Mouse (Mus musculus): ENCODE measurements at regions not wholly inside any gene's neighbourhood (a gene's known extent, or its start where the extent isn't known, plus 50 kb on each side); places are given as distances from the start of the nearest gene placed in this dataset.

DNA sequence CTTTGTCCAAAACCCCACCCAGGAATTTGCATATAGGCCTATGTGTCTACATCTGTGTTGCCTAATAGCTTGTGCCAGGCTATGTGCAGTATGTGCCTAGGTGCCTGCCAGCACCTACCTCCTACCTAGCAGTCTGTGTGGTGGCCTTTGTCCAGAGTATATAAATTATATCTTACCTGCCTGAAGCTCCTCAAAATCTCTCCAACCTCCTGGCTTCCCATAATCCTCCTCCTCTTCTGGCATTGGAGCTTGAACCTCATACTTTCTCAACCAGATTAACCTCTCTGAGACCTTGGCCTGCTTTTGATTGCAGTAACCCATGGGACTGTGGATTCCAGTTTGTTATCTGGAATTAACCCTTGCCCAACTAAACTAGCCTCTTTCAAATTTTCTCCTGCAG, 440.8 kb upstream of the Acvr2a start:
- ChIA-PET CTCF (no interaction called here), POLR2A (no interaction called here)
- in situ Hi-C loops (cut with MboI; ENCODE audit: low pct_unique_long_range_greater_than_20kb) = no loop called here

DNA sequence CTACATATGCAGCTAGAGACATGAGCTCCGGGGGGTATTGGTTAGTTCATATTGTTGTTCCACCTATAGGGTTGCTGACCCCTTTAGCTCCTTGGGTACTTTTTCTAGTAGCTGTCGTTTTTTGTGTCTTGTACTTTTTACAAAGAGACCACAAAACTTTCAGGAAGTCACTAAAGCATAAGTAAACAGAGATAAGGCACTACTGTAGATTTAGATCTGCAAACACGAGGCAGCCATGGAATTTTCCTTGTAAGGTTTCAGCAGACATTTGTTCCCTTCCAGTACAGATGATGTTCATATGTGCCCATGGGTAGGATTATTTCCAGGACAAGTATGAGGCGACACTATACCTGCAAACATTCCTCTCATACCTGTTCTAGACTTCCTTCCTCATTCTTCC, 439.6 kb upstream of the Acvr2a start:
- POLR2A ChIA-PET = no interaction called here

More for the DNA sequence above, 440.8 kb upstream of the Acvr2a start:
- DNase-seq (ENCODE audit: low read depth, low spot score) (no peak), ATAC-seq (no peak)
- H3K27me3 ChIP-seq = no peaks in the 10 kb centered on the region
- TF ChIP-seq CTCF (IDR thresholded peaks at IDR 0.05) = no peak

DNA sequence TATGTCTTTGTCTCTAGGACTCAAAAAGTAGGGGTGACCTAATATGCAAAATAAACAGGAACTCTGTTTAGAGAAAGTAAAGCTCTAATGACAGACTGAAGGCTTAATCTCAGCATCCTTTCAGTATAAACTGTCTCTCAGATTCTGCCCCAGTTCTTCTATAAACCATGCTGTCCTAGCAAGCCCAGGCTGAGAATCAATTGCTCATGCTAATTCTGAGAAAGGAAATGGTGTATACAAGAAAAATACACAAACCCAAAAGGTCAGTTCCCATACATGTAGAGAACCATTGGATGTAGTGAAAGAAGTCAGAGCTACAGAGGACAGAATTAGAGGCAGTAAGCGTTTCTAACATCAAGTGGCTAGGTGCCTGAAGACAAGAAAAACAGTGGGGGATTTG, 435.7 kb upstream of the Acvr2a start:
- POLR2A ChIA-PET = no interaction called here
- in situ Hi-C loops (cut with MboI; ENCODE audit: low pct_unique_long_range_greater_than_20kb) = no loop called here
- no peaks in the 10 kb centered on the region for H3K27me3 ChIP-seq
- ATAC-seq (no peak), DNase-seq (ENCODE audit: low read depth, low spot score) (no peak)
- CTCF ChIA-PET = no interaction called here
- no peak for TF ChIP-seq CTCF (IDR thresholded peaks at IDR 0.05)

More for the DNA sequence above, 439.6 kb upstream of the Acvr2a start:
- CTCF ChIA-PET = interaction anchor here (1.1 kb wide), 1 partner anchor 9 kb away, joined by 4 read pairs; no protein-coding TSS in a partner anchor
- ATAC-seq = no peak
- no peak for DNase-seq (ENCODE audit: low read depth, low spot score)
- in situ Hi-C loops (cut with MboI; ENCODE audit: low pct_unique_long_range_greater_than_20kb) = no loop called here
- TF ChIP-seq CTCF (IDR thresholded peaks at IDR 0.05) = no peak
- H3K27me3 ChIP-seq = no peaks in the 10 kb centered on the region

DNA sequence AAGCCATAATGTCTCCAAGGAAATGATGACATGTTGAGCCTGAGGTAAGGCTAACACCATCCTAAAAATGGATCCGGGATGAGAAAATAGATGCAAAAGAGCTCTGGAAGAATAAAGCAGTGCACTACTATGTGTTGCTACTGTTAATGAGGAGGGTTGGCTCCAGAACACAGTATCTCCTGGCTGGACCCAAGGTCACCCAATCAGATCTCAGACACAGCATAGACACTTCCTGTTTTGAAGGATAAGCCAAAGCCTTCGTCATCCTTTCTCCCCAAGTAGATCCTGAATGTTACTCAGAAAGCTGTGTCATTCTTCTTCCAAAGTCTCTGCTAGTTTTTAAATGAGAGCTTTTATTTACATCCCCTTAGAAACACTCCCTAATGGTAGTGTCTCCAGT, 435.2 kb upstream of the Acvr2a start:
- TF ChIP-seq CTCF (IDR thresholded peaks at IDR 0.05) = no peak
- no peaks in the 10 kb centered on the region for H3K27me3 ChIP-seq
- ATAC-seq (no peak), DNase-seq (ENCODE audit: low read depth, low spot score) (no peak)
- POLR2A ChIA-PET = no interaction called here
- in situ Hi-C loops (cut with MboI; ENCODE audit: low pct_unique_long_range_greater_than_20kb) = no loop called here
- CTCF ChIA-PET = no interaction called here

DNA sequence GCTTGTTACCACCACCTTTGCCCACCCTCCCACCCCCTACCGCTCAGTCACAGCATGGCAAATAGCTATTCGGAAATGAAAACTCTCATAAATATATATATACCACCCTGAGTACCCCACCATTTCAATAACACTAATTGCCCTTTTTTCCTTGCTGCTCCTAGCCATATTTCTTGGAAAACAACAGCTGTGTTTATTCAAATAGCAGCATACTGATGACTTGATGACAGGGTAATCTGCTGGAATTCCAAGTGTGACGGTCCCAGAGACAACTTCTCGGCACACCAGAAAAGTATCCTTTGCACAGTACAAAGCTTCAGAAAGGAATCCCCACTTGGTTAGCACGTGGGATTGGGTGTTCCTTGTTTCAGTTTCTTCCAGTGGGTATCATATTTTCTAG, 433.8 kb upstream of the Acvr2a start:
- ATAC-seq (no peak), DNase-seq (ENCODE audit: low read depth, low spot score) (no peak)
- no peak for TF ChIP-seq CTCF (IDR thresholded peaks at IDR 0.05)
- CTCF ChIA-PET = no interaction called here
- POLR2A ChIA-PET = no interaction called here
- H3K27me3 ChIP-seq = no peaks in the 10 kb centered on the region
- in situ Hi-C loops (cut with MboI; ENCODE audit: low pct_unique_long_range_greater_than_20kb) = no loop called here

DNA sequence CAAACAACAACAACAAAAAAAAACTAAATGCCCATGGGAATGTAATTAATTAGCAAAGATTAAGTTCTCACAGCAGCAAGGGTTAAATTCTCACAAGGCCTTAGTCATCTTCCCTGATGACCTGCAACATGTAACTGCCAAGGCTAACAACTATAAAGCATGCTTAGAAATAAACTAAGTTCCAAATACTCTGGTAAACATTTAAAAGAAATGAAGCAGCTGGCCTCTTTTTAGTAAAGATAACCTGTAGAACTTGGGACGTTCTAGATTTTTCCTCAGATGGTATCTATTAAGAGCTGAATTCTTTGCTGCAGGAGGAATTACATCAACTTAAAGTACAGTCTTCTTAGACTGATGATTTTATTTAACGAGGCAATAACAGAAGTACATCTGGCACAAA, 433.1 kb upstream of the Acvr2a start:
- POLR2A ChIA-PET = no interaction called here
- H3K27me3 ChIP-seq = no peaks in the 10 kb centered on the region
- no peak for DNase-seq (ENCODE audit: low read depth, low spot score)
- no peak for TF ChIP-seq CTCF (IDR thresholded peaks at IDR 0.05)
- CTCF ChIA-PET = no interaction called here
- no peak for ATAC-seq
- in situ Hi-C loops (cut with MboI; ENCODE audit: low pct_unique_long_range_greater_than_20kb) = no loop called here

DNA sequence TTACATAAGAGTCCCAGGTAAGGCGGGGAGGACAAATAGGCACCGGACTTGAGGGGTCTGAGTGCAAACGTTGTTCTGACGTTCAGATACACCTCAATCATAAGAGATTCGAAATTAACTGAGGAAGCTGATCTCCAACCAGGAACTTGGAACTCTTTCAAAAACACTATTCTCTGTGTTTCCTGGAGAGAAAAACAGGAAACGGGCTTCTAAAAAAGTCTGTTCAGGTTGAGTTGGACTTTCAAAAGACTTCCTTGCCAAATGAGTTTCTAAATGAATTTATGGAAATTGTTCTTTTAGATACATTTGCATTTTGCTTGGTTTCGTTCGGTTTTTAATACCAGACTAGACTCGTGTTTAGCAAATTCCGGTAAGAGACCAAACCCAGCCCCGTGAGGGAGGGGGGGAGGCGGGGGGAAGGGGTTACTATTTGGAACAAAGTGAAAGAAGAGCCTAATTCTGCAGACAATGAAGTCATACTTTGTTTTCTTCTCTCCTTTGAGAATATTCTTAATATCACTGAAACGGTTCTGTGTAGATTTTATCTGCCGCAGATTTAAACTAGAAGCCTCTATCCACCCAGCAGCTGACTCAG, 432.3 kb upstream of the Acvr2a start:
- DNase-seq (ENCODE audit: low read depth, low spot score) (no peak), ATAC-seq (no peak)
- CTCF ChIA-PET = no interaction called here
- H3K27me3 ChIP-seq = no peaks in the 10 kb centered on the region
- no peak for TF ChIP-seq CTCF (IDR thresholded peaks at IDR 0.05)
- in situ Hi-C loops (cut with MboI; ENCODE audit: low pct_unique_long_range_greater_than_20kb) = no loop called here
- POLR2A ChIA-PET = no interaction called here

DNA sequence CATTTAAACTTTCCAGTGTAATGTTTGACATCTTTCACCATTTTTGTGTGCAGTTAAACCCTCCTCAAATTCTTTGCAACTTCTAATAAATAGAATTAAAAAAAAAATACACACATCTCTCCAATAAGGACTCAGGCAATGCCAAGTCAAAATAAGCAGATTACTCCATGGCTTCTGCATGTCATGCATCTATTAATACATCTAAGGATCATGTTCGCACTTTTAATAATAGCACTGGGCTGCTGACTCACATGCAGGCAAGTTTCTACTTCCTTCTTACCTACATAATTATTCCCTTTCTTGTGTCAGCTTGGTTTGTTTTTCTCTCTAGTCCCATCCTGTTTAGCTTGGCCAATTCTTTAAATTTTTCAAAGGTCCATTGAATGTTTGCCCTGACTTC, 415.4 kb upstream of the Acvr2a start:
- no peak for TF ChIP-seq CTCF (IDR thresholded peaks at IDR 0.05)
- POLR2A ChIA-PET = no interaction called here

DNA sequence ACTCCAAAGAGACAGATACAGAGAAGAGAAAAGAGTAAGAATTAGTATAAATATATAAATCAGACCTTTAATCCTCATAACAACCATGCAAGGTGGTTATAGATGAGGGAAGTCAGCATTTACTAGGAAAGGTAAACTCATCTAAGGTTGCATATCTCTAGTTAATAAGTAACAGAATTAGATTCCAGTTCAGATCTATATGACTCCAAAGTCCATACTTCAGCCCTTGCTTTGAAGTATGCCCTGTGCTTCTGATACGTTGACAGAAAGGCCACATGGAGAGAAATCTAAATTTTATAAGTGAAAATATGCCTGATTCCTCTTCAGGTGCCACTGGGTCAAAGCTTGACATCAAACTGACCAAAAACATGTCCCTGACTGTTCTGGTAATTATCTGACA, 414.7 kb upstream of the Acvr2a start:
- ChIA-PET POLR2A (no interaction called here), CTCF (no interaction called here)
- DNase-seq (ENCODE audit: low read depth, low spot score) = no peak
- in situ Hi-C loops (cut with MboI; ENCODE audit: low pct_unique_long_range_greater_than_20kb) = no loop called here
- TF ChIP-seq CTCF (IDR thresholded peaks at IDR 0.05) = no peak
- H3K27me3 ChIP-seq = no peaks in the 10 kb centered on the region
- ATAC-seq = no peak

More for the DNA sequence above, 415.4 kb upstream of the Acvr2a start:
- H3K27me3 ChIP-seq = no peaks in the 10 kb centered on the region
- CTCF ChIA-PET = no interaction called here
- in situ Hi-C loops (cut with MboI; ENCODE audit: low pct_unique_long_range_greater_than_20kb) = no loop called here
- DNase-seq (ENCODE audit: low read depth, low spot score) = no peak
- ATAC-seq = no peak

DNA sequence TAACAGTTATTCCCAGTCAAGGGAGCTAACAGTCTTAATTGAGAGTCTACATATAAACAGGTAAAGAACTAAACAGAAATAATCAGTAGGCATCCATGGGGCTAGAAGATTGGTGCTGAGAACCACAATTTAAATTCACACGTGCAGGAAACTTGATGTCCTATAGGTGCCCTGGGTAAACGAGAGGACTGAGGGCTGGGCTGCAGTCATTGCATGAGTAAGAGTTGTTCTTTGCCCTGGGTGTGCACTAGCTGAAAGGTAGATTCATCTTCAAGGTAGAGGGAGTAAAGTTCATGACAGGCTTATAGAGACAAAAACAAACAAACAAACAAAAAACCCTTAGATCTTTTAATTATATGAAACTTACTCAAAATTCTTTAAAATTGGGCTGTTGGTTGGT, 411.1 kb upstream of the Acvr2a start:
- ATAC-seq (no peak), DNase-seq (ENCODE audit: low read depth, low spot score) (no peak)
- ChIA-PET CTCF (no interaction called here), POLR2A (interaction anchor here (0.6 kb wide), 1 partner anchor 75 kb away, joined by 3 read pairs; no protein-coding TSS in a partner anchor)
- no peaks in the 10 kb centered on the region for H3K27me3 ChIP-seq
- in situ Hi-C loops (cut with MboI; ENCODE audit: low pct_unique_long_range_greater_than_20kb) = no loop called here
- no peak for TF ChIP-seq CTCF (IDR thresholded peaks at IDR 0.05)

DNA sequence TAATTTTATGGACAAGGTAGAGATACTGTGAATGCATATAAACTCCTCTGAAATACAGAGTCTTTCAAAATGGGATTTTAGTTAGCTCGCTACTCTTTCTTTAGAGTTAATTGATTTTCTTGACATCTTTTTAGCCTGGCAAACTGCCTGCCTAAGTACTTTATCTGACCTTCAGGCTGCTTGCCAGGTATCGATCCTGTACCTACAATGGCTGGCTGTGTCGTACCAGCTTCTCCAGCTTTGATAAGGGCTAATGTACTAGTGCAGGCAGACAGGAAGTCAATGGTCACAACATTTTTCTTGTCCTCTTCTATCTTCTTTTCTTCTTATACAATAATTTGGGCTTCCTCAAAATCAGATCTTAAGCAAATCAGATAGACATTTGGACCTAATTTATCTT, 409.4 kb upstream of the Acvr2a start:
- TF ChIP-seq CTCF (IDR thresholded peaks at IDR 0.05) = no peak
- no peaks in the 10 kb centered on the region for H3K27me3 ChIP-seq
- ChIA-PET CTCF (no interaction called here), POLR2A (no interaction called here)
- DNase-seq (ENCODE audit: low read depth, low spot score) = no peak
- ATAC-seq = no peak
- in situ Hi-C loops (cut with MboI; ENCODE audit: low pct_unique_long_range_greater_than_20kb) = no loop called here

DNA sequence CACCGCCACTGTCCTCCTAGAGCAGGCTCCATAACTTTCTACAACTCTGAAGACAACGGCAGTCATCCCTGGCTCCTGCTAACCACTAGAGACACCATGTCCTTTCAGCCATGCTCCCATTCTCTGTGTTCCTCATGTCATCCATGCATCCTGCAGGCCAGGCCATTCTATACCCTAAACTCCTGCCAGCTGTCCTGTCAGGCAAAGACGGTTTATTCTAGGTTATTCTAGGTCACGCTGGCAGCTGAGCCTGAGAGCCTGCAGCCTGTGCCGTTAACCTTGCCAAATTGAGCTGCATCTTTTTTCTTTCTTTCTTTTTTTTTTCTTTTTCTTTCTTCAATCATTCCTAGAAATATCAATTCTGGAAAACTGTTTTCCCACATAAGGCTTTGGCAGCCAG, 406.0 kb upstream of the Acvr2a start:
- ChIA-PET CTCF (interaction anchor here (0.9 to 1.2 kb wide), 2 partner anchors 8 to 18 kb away, joined by 3 read pairs; no protein-coding TSS in a partner anchor), POLR2A (no interaction called here)
- in situ Hi-C loops (cut with MboI; ENCODE audit: low pct_unique_long_range_greater_than_20kb) = no loop called here
- DNase-seq (ENCODE audit: low read depth, low spot score) = no peak
- no peak for ATAC-seq
- H3K27me3 ChIP-seq = no peaks in the 10 kb centered on the region
- TF ChIP-seq CTCF (IDR thresholded peaks at IDR 0.05) = no peak
